Mouse (Mus musculus): ENCODE data around the gene Camkk2. TPM values are rescaled to one million over a fixed set of nuclear protein-coding genes. Genes with fewer than 3 reads are reported as not detected.

Camkk2 gene
- polyA plus RNA-seq, 1 experiment from 2014 or later = 29.3 TPM

DNA sequence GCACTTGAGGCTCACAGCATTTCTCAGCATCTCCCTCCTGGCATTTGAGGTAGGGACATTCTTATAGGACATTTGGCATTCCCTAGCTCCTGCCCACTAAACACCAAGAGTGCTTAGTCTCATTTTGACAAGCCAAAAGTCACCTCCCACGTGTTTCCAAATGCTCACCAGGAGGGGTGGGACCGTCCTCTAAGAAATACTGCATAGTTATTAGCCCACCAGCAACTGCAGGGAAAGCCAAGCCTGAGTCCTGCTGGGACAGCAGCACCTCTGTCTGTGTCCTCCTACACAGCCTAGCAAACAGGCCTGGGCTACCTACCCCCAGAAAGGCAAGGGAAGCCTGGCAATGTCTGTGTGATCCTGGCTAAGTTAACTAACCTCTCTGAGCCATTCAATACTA is 1.9 kb downstream of the Camkk2 start:
- DNase-seq (ENCODE audit: low spot score) = no peak
- no peak overlapping the region for H3K4me3 ChIP-seq
- H3K36me3 ChIP-seq = peaks cover 29% of the 10 kb centered on the region
- H3K4me1 ChIP-seq (replicated peaks) = peaks cover 19% of the 10 kb centered on the region
- 49% methylated on average over 2 of the region's 2 CpGs for WGBS
- no peaks in the 10 kb centered on the region for H3K9me3 ChIP-seq
- H3K27ac ChIP-seq = no peak overlapping the region
- peaks cover 13% of the 10 kb centered on the region; the same call in 1 of the 2 replicates for H3K27me3 ChIP-seq (ENCODE audit: insufficient read depth, poor library complexity, severe bottlenecking)

DNA sequence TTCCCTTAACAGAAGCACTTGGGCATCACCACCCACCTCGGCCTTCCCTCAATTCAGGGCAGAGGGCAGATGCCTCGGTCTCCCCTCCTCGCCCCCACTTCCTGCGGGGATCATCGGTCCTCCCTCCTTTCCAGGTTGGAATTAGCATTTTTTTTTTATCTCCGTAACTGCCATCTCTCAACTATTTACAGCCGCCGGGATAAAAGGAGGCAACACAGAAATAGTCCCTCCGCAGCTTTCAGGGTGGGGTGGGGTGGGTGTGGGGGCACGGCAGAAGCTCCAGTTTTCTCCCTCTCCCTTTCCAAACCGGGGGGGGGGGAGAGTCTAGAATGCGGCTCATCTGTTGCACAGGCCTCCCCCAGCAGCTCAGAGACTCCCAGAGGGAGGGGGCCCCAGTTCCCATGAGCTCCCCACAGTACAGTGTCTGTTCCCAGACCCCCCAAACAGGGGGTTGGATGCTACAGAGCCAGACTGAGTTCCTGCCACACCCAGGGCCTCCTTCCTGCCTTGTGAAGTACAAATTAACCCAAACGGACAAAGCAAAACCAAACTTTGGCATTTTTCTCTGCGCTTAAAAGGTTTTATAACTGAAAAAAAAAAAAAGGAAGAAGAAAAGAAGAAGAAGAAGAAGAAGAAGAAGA is 3.4 kb downstream of the Camkk2 start:
- H3K4me1 ChIP-seq (replicated peaks) = peaks cover 22% of the 10 kb centered on the region
- peaks cover 32% of the 10 kb centered on the region for H3K36me3 ChIP-seq
- WGBS = 82% methylated on average over 14 of the region's 14 CpGs

GRCm38 (mm10) chr5:122774743-122775611 is 4.2 kb downstream of the Camkk2 start:
- H3K27me3 ChIP-seq (ENCODE audit: insufficient read depth, poor library complexity, severe bottlenecking) = peaks cover 9% of the 10 kb centered on the region; the same call in 1 of the 2 replicates
- peaks cover 26% of the 10 kb centered on the region for H3K4me1 ChIP-seq (replicated peaks)
- H3K36me3 ChIP-seq = peaks cover 37% of the 10 kb centered on the region
- H3K4me3 ChIP-seq = no peak overlapping the region
- H3K9me3 ChIP-seq = no peaks in the 10 kb centered on the region
- 77% methylated on average over 28 of the region's 28 CpGs for WGBS
- no peak for DNase-seq (ENCODE audit: low spot score)
- H3K27ac ChIP-seq = no peak overlapping the region

More for the DNA sequence above, 3.4 kb downstream of the Camkk2 start:
- H3K4me3 ChIP-seq = no peak overlapping the region
- peaks cover 13% of the 10 kb centered on the region; the same call in 1 of the 2 replicates for H3K27me3 ChIP-seq (ENCODE audit: insufficient read depth, poor library complexity, severe bottlenecking)
- H3K9me3 ChIP-seq = no peaks in the 10 kb centered on the region
- DNase-seq (ENCODE audit: low spot score) = no peak
- no peak overlapping the region for H3K27ac ChIP-seq

DNA sequence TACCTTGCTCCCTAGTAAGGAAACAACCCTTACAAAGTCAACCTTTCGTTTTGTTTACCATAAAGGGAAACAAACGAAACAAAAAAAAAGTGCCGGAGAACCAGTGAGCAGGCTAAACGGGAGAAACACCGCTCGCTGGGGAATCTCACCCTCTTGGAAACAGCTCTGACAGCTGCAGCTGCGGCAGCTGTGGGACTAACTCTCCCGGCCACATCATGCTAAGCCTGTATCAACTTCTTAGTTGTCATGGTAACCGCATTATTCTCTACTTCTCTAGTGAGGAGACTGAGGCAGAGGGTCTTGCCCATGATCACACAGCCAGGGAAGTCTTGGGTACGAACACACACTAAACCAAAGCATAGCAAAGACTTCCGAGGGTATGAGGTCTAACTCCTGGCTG is 5.5 kb downstream of the Camkk2 start:
- Histone ChIP-seq H3K36me3 (peaks cover 49% of the 10 kb centered on the region), H3K27ac (no peak overlapping the region), H3K9me3 (no peaks in the 10 kb centered on the region), H3K4me3 (no peak overlapping the region), H3K4me1 (replicated peaks) (peaks cover 17% of the 10 kb centered on the region), H3K27me3 (ENCODE audit: insufficient read depth, poor library complexity, severe bottlenecking) (peaks cover 9% of the 10 kb centered on the region; the same call in 1 of the 2 replicates)
- DNase-seq (ENCODE audit: low spot score) = no peak
- WGBS = 90% methylated on average over 11 of the region's 11 CpGs

- no peak for DNase-seq (ENCODE audit: low spot score)
- Histone ChIP-seq H3K4me1 (replicated peaks) (peaks cover 8% of the 10 kb centered on the region; the same call in 1 of the 2 replicates), H3K27ac (no peak overlapping the region), H3K27me3 (ENCODE audit: insufficient read depth, poor library complexity, severe bottlenecking) (no peaks in the 10 kb centered on the region), H3K36me3 (peaks cover 55% of the 10 kb centered on the region), H3K4me3 (no peak overlapping the region), H3K9me3 (no peaks in the 10 kb centered on the region)
- 88% methylated on average over 9 of the region's 9 CpGs for WGBS
Measured at GRCm38 (mm10) chr5:122771428-122771827, 7.8 kb downstream of the Camkk2 start.

- Histone ChIP-seq H3K36me3 (peaks cover 55% of the 10 kb centered on the region), H3K4me3 (no peak overlapping the region), H3K27ac (no peak overlapping the region; the same call in 1 of the 2 replicates), H3K27me3 (ENCODE audit: insufficient read depth, poor library complexity, severe bottlenecking) (no peaks in the 10 kb centered on the region), H3K9me3 (no peaks in the 10 kb centered on the region), H3K4me1 (replicated peaks) (peaks cover 8% of the 10 kb centered on the region; the same call in 1 of the 2 replicates)
- WGBS = 78% methylated on average over 10 of the region's 10 CpGs
- no peak for DNase-seq (ENCODE audit: low spot score)
Measured at GRCm38 (mm10) chr5:122770806-122771261, 8.4 kb downstream of the Camkk2 start.

GRCm38 (mm10) chr5:122770304-122770703 is 8.9 kb downstream of the Camkk2 start:
- peaks cover 8% of the 10 kb centered on the region; the same call in 1 of the 2 replicates for H3K4me1 ChIP-seq (replicated peaks)
- no peak overlapping the region for H3K4me3 ChIP-seq
- H3K27ac ChIP-seq = peak overlapping the region; percentile 59
- no peaks in the 10 kb centered on the region for H3K9me3 ChIP-seq
- 81% methylated on average over 7 of the region's 7 CpGs for WGBS
- no peak for DNase-seq (ENCODE audit: low spot score)
- no peaks in the 10 kb centered on the region for H3K27me3 ChIP-seq (ENCODE audit: insufficient read depth, poor library complexity, severe bottlenecking)
- peaks cover 53% of the 10 kb centered on the region for H3K36me3 ChIP-seq

DNA sequence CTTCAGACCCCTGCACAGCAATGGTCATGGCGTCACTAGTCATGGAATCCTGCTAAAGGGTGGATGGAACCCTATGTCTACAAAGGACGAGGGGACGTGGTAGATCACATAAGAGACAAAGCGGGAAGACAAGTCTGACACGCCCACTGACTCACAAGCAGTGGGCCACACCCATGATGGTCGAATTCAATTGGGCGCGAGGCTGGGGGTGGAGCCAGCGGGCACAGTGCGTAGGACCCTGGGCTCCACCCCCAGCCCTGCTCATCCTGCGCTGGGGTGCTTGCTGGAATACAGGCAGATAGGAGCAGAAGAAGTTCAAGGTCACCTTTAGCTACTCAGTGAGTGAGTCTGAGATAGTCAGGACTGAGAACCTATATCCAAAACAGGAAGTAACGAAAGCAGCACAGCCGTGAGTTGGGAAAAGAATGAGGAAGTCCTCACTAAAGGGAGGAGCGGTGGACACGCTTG is 10.1 kb downstream of the Camkk2 start:
- Histone ChIP-seq H3K4me3 (no peak overlapping the region), H3K27ac (no peak overlapping the region), H3K36me3 (peaks cover 46% of the 10 kb centered on the region), H3K27me3 (ENCODE audit: insufficient read depth, poor library complexity, severe bottlenecking) (no peaks in the 10 kb centered on the region), H3K4me1 (replicated peaks) (peaks cover 8% of the 10 kb centered on the region; the same call in 1 of the 2 replicates), H3K9me3 (no peaks in the 10 kb centered on the region)
- DNase-seq (ENCODE audit: low spot score) = no peak
- WGBS = 88% methylated on average over 15 of the region's 15 CpGs

GRCm38 (mm10) chr5:122767283-122767682 is 11.9 kb downstream of the Camkk2 start:
- H3K36me3 ChIP-seq = peaks cover 47% of the 10 kb centered on the region
- no peak overlapping the region for H3K27ac ChIP-seq
- no peak overlapping the region for H3K4me3 ChIP-seq
- no peaks in the 10 kb centered on the region for H3K9me3 ChIP-seq
- WGBS = 91% methylated on average over 11 of the region's 11 CpGs
- H3K4me1 ChIP-seq (replicated peaks) = peaks cover 8% of the 10 kb centered on the region; the same call in 1 of the 2 replicates
- DNase-seq (ENCODE audit: low spot score) = no peak
- no peaks in the 10 kb centered on the region for H3K27me3 ChIP-seq (ENCODE audit: insufficient read depth, poor library complexity, severe bottlenecking)

DNA sequence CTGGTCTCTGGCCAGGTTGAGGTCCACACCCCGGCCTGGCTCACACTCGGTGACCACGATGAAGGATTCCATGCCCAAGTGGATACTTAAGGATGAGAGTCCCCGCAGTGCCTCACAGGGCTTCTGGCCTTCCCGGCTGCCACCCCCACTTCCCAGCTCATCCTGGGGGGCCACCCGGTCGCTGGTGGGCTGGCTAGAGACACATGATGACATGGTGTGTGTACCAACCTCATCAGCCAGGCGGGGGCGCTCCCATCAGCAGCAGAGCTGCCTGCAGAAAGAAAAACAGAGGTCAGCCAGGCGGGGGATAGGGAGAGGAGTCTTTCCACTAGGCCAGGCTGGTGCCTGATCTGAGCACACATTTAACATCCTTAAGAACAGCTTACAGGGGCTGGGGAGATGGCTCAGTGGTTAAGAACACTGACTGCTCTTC is 15.2 kb downstream of the Camkk2 start:
- no peaks in the 10 kb centered on the region for H3K4me1 ChIP-seq (replicated peaks)
- no peak overlapping the region for H3K4me3 ChIP-seq
- no peaks in the 10 kb centered on the region for H3K27me3 ChIP-seq (ENCODE audit: insufficient read depth, poor library complexity, severe bottlenecking)
- H3K36me3 ChIP-seq = peaks cover 39% of the 10 kb centered on the region
- DNase-seq (ENCODE audit: low spot score) = peak; percentile 20
- no peak overlapping the region; the same call in 1 of the 2 replicates for H3K27ac ChIP-seq
- WGBS = 53% methylated on average over 10 of the region's 10 CpGs
- no peaks in the 10 kb centered on the region for H3K9me3 ChIP-seq

- peaks cover 41% of the 10 kb centered on the region for H3K36me3 ChIP-seq
- no peaks in the 10 kb centered on the region for H3K27me3 ChIP-seq (ENCODE audit: insufficient read depth, poor library complexity, severe bottlenecking)
- no peaks in the 10 kb centered on the region for H3K9me3 ChIP-seq
- no peaks in the 10 kb centered on the region for H3K4me1 ChIP-seq (replicated peaks)
- no peak overlapping the region; the same call in 1 of the 2 replicates for H3K27ac ChIP-seq
- WGBS = 85% methylated on average over 29 of the region's 29 CpGs
- DNase-seq (ENCODE audit: low spot score) = no peak
- H3K4me3 ChIP-seq = no peak overlapping the region
Measured at GRCm38 (mm10) chr5:122763271-122764031, 15.8 kb downstream of the Camkk2 start.

DNA sequence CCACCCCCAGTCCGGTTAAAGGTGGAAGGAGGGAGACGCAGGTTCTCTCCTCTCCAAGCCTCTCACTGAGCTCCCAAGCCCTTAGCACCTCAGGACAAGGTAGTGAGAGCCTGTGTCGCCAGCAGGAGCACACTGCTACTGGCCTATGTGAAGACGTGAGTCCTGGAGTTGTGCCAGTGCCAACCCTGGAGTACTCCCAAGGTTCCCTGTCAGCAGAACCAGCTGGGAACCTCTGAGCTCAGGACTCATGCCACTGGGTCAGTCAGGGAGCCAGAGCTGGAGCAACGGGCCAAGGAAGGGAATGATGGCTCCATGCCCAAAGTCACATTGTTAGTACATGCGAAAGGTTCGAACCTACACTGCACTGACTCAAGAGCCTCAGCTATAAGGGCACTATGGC is 22.5 kb downstream of the Camkk2 start:
- Histone ChIP-seq H3K27me3 (ENCODE audit: insufficient read depth, poor library complexity, severe bottlenecking) (no peaks in the 10 kb centered on the region), H3K27ac (no peak overlapping the region), H3K4me3 (no peak overlapping the region), H3K9me3 (0 out of 2 replicates have a peak, but pooled peaks cover 4% of the 10 kb centered on the region), H3K36me3 (peaks cover 55% of the 10 kb centered on the region), H3K4me1 (replicated peaks) (no peaks in the 10 kb centered on the region)
- no peak for DNase-seq (ENCODE audit: low spot score)
- WGBS = 91% methylated on average over 7 of the region's 7 CpGs

Data from hindbrain, embryonic 10.5 days (tissue).